In genomic region chr5:123315219-123315866, GRCm38 (mm10) we compare ENCODE assay signal across 13 mouse cellular contexts. TPM values are rescaled to one million over a fixed set of nuclear protein-coding genes. Genes with fewer than 3 reads are reported as not detected.
DNase-seq lines count a peak whose midpoint lies in the region; ATAC-seq lines count a peak whose summit lies in the region.
"Had no signal": no experiment of that assay in that cellular context is flagged by ENCODE, and none has a peak within 500 bp of the region (broad histone marks: within the 10 kb centered on the region; RNA-seq: fewer than 3 reads in every experiment).

No protein-coding gene starts in this region.

- DNase-seq in embryo, embryonic 10 days (ENCODE audit: low spot score), result peak; percentile 52
- no peak for DNase-seq in embryo, embryonic 9.5 days (ENCODE audit: extremely low spot score)
- no peak for DNase-seq in lung, postnatal 36 days
- peak; percentile 10 for DNase-seq in lung, postnatal 25 days (ENCODE audit: low spot score)
- DNase-seq in thymus, postnatal 10 days (ENCODE audit: low spot score in 2 of 2), result peak; percentile 59 to 63
- no peak for DNase-seq in layer of hippocampus, postnatal 14 days (ENCODE audit: low spot score in 2 of 2)
- DNase-seq: cerebellum, adult 2 months; gastrocnemius, postnatal 10 days; kidney, postnatal 36 days; left cerebral cortex, postnatal 4 days had no signal

- H3K4me1 ChIP-seq in lung, embryonic 16.5 days (replicated peaks; ENCODE audit: control insufficient read depth, insufficient read depth, low read length), result peaks cover 13% of the 10 kb centered on the region

- H3K9ac ChIP-seq in lung, embryonic 16.5 days (ENCODE audit: low read length), result no peak overlapping the region
- H3K9ac ChIP-seq: hindbrain, embryonic 15.5 days had no signal

- H3K9me3 ChIP-seq in lung, embryonic 16.5 days (ENCODE audit: control insufficient read depth, low read length), result no peaks in the 10 kb centered on the region
- H3K9me3 ChIP-seq: hindbrain, embryonic 15.5 days had no signal

- H3K4me2 ChIP-seq in lung, embryonic 16.5 days (ENCODE audit: low read depth, low read length), result no peak overlapping the region
- H3K4me2 ChIP-seq: hindbrain, embryonic 15.5 days had no signal

- H3K27me3 ChIP-seq in lung, embryonic 16.5 days (ENCODE audit: control insufficient read depth, insufficient read depth, low read depth, low read length), result no peaks in the 10 kb centered on the region
- H3K27me3 ChIP-seq: hindbrain, embryonic 15.5 days had no signal

- WGBS in lung, embryonic 16.5 days, result 39% methylated on average over 10 of the region's 10 CpGs

- no peaks in the 10 kb centered on the region for H3K36me3 ChIP-seq in lung, embryonic 16.5 days (ENCODE audit: control insufficient read depth, insufficient read depth, low read length)
- H3K36me3 ChIP-seq: hindbrain, embryonic 15.5 days had no signal

- no peak overlapping the region for H3K27ac ChIP-seq in lung, embryonic 16.5 days (ENCODE audit: low read length)
- H3K27ac ChIP-seq: hindbrain, embryonic 15.5 days had no signal

- peak; percentile 57 for ATAC-seq in lung, embryonic 16.5 days (ENCODE audit: low read depth)
- ATAC-seq in CD4-positive, CD25-positive, alpha-beta regulatory T cell, adult 4 months, result no peak

- no peak overlapping the region for H3K4me3 ChIP-seq in lung, embryonic 16.5 days (ENCODE audit: low read length)
- H3K4me3 ChIP-seq: hindbrain, embryonic 15.5 days had no signal

RNA-seq across cellular contexts. Expression of gene Bcl7a, which starts 28.3 kb away (rescaled TPM):
- 21.8 and 23.9 TPM in 2 replicates for polyA plus RNA-seq in lung, embryonic 16.5 days (2015; fragmentation: Nextera tagmentation; extraction: Ambion mirVana)
- 1 to 10 TPM; 7.2 to 9.8 TPM for polyA plus RNA-seq in CD4-positive, CD25-positive, alpha-beta regulatory T cell, adult 4 months (2017; shearing (Covaris generic))
- 10 to 100 TPM; 66.9 TPM for total RNA-seq in layer of hippocampus, postnatal 14 days (2021)

Comparison
In these comparisons a context has a peak if more than half of its experiments do, and no peak if none do; other contexts are left out.
1. DNase-seq: peak in embryo, embryonic 10 days (single experiment), lung, postnatal 25 days (single experiment) and thymus, postnatal 10 days (2 of 2); none in embryo, embryonic 9.5 days (single experiment), lung, postnatal 36 days (single experiment) and layer of hippocampus, postnatal 14 days (0 of 2).